Mouse (Mus musculus): ENCODE data around the gene Smg5.

Smg5 gene

DNA sequence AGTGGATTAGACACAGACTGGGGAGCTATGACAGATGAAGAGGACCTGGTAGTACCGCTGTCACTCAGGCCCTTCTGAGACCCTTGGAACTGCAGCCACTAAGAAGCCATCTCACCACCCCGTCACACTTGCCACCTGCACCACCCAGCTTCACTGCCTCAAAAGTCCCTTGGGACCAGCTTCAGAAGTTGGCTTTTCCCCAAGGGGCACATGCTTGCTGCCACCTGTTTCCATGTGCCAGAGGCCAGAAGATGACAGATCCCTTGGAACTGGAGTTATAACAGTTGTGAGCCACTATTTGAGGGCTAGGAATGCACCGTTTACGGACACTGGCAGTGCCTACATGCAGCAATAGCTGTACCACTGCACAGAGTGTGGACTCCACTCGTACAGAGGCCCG, 59.2 kb downstream of the Smg5 start:
- DNase-seq (ENCODE audit: low spot score) = no peak

- no peak for DNase-seq (ENCODE audit: low spot score)
These were observed 59.7 kb downstream of the Smg5 start for GRCm38 (mm10) chr3:88395742-88396141.

GRCm38 (mm10) chr3:88398666-88399065, 62.6 kb downstream of the Smg5 start:
- DNase-seq (ENCODE audit: low spot score) = no peak

DNA sequence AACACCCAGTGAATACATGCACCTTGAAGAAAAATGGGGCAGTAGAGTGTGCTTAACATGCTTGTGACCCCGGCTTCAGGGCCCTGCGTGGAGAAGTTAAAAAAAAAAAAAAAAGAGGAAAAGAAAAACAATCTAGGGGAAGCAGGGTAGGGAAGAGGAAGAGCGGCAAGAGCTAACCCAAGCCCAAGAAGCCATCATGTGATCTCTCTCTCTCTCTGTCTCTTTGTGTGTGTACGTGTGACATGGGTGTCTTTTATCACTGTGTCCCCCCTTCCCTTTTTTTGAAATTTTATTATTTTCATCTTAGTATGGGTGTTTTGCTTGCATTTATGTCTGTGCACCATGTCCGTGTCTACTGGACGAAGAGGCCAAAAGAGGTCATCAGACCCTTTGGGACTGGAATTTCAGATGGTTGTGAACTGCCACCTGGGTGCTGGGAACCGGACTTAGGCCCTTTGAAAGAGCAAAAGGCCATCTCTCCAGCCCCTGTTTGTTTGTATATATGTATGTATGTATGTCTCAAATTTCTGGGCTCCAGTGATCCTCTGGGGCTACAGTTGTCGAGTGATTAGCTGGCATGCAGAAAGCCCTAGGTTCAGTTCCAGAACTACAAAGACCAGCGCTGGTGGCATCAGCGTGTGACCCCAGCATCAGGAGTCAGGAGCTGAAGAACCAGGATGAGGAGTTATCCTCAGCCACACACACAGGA, 67.6 kb downstream of the Smg5 start:
- DNase-seq (ENCODE audit: low spot score) = peak; percentile 1

- DNase-seq (ENCODE audit: low spot score) = peak; percentile 41
These were observed 71.0 kb downstream of the Smg5 start for GRCm38 (mm10) chr3:88407090-88407489.

DNA sequence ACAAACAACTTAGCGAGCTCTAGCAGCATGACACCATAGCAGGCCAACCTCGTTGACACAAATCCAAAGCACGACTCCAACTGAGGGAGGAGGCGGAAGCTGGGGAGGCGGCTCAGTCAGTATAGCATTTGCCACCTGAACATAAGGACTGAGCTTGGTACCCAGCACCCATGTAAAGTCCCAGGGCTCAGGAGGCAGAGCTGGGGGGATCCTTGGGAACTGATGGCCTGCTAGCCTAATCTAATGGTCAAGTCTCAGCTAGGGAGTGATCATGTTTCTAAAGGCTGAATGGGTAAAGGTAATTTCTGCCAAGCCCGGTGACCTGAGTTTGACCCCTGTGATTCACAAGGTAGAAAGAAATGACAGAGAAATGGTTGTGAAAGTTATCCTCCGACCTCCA, 71.5 kb downstream of the Smg5 start:
- no peak for DNase-seq (ENCODE audit: low spot score)

- no peak for DNase-seq (ENCODE audit: low spot score)
These were observed 72.9 kb downstream of the Smg5 start for GRCm38 (mm10) chr3:88408953-88409352.

DNA sequence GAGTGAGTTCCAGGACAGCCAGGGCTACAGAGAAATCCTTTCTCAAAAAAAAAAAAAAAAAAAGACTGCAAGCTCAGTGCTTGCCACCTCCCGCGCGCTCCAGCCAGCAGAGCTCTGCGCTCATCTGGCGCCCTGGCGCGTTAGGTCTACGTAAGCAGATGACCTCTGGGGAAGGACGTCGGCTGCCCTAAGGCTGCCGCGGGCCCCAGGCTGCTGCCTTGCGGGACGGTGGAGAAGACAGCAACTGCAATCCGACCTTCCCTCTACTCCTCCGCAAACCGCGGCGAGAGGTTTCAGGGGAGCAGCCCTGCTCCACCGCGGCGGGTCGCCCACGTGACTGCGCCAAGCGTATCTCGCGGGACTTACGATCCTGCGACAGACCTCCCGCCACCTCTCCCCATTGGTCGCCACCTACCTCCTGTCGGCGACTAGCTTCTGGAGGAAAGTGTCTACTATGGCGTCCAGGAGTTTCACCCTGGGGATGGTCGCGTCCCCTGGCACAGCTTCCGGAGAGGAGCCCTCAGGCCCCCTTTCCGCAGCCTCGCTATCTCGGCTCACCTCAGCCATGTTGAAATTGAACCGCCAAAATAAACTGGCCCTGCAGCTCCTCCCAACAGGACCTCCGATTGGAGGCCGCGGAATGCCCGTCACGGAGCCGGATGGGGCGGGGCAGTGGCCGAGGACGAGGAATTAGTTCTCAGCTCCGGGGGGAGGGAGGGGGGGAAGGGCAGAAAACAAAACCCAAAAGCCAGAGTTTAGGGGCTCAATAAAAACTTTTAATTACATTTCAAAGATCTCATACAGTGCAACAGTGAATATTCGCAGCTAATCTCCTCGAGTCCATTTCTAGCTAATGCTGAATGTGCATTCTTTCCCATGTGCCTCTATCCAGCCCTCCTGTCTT, 73.9 kb downstream of the Smg5 start, which contains the start of gene Pmf1:
TSS of gene Pmf1 (minus strand) at position 591 of the 904 bp plus-strand sequence.
- DNase-seq (ENCODE audit: low spot score) = peak; percentile 92

DNA sequence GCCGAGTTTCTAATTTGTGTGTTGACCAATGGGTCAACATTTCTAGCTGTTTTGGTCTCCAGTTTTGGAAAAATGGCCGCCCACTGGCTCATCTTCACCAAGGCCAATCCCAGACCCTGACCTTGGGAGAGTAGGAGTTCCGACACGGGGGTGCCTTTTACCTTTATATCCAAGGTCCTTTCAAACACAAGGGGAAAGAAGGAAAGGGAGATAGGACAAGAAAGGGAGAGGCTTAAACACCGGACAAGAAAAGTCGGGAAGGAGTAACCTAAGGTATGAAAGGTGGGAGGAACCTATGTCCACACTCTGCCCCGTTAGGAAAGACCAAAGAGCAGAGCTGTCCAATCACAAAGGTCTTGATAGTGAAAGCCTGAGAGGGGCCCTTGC, 74.6 kb downstream of the Smg5 start:
- no peak for DNase-seq (ENCODE audit: low spot score)

- DNase-seq (ENCODE audit: low spot score) = no peak
These were observed 75.6 kb downstream of the Smg5 start for GRCm38 (mm10) chr3:88411681-88412080.

Data from ovary, postnatal 36 days (tissue).